Comparison of ENCODE assay signal across 8 mouse cellular contexts in genomic region chr8:87594272-87594671, GRCm38 (mm10). TPM values are rescaled to one million over a fixed set of nuclear protein-coding genes. Genes with fewer than 3 reads are reported as not detected.
DNase-seq lines count a peak whose midpoint lies in the region; ATAC-seq and TF ChIP-seq lines count a peak whose summit lies in the region.

No protein-coding gene starts in this region.

- DNase-seq in heart, adult 2 months = peak; percentile 45 to 68
- peak; percentile 87 to 88 for DNase-seq in cerebellum, postnatal 10 days
- DNase-seq in frontal cortex, postnatal 25 days (ENCODE audit: low spot score in 2 of 2) = peak; percentile 33 to 51
- peak; percentile 87 for DNase-seq in limb, embryonic 10.5 days (ENCODE audit: low spot score)

- no peak for TF ChIP-seq POLR2A in heart, adult 2 months (IDR thresholded peaks at IDR 0.05; ENCODE audit: insufficient read depth, low read depth, low read length)

- H3K27me3 ChIP-seq in heart, adult 2 months (ENCODE audit: control insufficient read depth, insufficient read depth, low read length) = no peaks in the 10 kb centered on the region
- H3K27me3 ChIP-seq in heart, embryonic 11.5 days (ENCODE audit: control insufficient read depth, insufficient read depth, low read length) = no peaks in the 10 kb centered on the region
- H3K27me3 ChIP-seq in intestine, postnatal 0 days (replicated peaks; ENCODE audit: control insufficient read depth, insufficient read depth, low read length) = no peaks in the 10 kb centered on the region
- no peaks in the 10 kb centered on the region for H3K27me3 ChIP-seq in limb, embryonic 10.5 days (ENCODE audit: low read depth, poor library complexity, severe bottlenecking)
- H3K27me3 ChIP-seq in midbrain, embryonic 16.5 days (ENCODE audit: control insufficient read depth, insufficient read depth, low read depth, low read length) = no peaks in the 10 kb centered on the region
- no peaks in the 10 kb centered on the region for H3K27me3 ChIP-seq in stomach, embryonic 16.5 days (ENCODE audit: control insufficient read depth, insufficient read depth, low read length)

- 0% methylated on average over 2 of the region's 2 CpGs for WGBS in heart, adult 2 months
- WGBS in heart, embryonic 11.5 days (ENCODE audit: insufficient replicate concordance) = 0% methylated on average over 2 of the region's 2 CpGs
- WGBS in intestine, postnatal 0 days = 0% methylated on average over 2 of the region's 2 CpGs
- 0% methylated on average over 2 of the region's 2 CpGs for WGBS in limb, embryonic 10.5 days
- WGBS in midbrain, embryonic 16.5 days = 0% methylated on average over 2 of the region's 2 CpGs
- 0% methylated on average over 2 of the region's 2 CpGs for WGBS in stomach, embryonic 16.5 days

- TF ChIP-seq CTCF in heart, adult 2 months (IDR thresholded peaks at IDR 0.05) = peak; percentile 85
- TF ChIP-seq CTCF in intestine, postnatal 0 days (IDR thresholded peaks at IDR 0.05; ENCODE audit: low read depth) = peak; percentile 92

- no peaks in the 10 kb centered on the region for H3K36me3 ChIP-seq in heart, adult 2 months (ENCODE audit: control insufficient read depth, insufficient read depth, low read length)
- H3K36me3 ChIP-seq in heart, embryonic 11.5 days (ENCODE audit: control insufficient read depth, insufficient read depth, low read length) = no peaks in the 10 kb centered on the region
- no peaks in the 10 kb centered on the region for H3K36me3 ChIP-seq in intestine, postnatal 0 days (ENCODE audit: control insufficient read depth, insufficient read depth)
- H3K36me3 ChIP-seq in limb, embryonic 10.5 days = no peaks in the 10 kb centered on the region
- no peaks in the 10 kb centered on the region for H3K36me3 ChIP-seq in midbrain, embryonic 16.5 days (ENCODE audit: control insufficient read depth, insufficient read depth, low read length)
- H3K36me3 ChIP-seq in stomach, embryonic 16.5 days (ENCODE audit: control insufficient read depth, insufficient read depth, low read length) = no peaks in the 10 kb centered on the region

- H3K27ac ChIP-seq in heart, adult 2 months = no peak overlapping the region
- no peak overlapping the region for H3K27ac ChIP-seq in heart, embryonic 11.5 days (ENCODE audit: low read depth, low read length)
- no peak overlapping the region for H3K27ac ChIP-seq in intestine, postnatal 0 days (ENCODE audit: low read depth, low read length)
- H3K27ac ChIP-seq in limb, embryonic 10.5 days = no peak overlapping the region
- H3K27ac ChIP-seq in midbrain, embryonic 16.5 days (ENCODE audit: low read length) = no peak overlapping the region
- H3K27ac ChIP-seq in stomach, embryonic 16.5 days (ENCODE audit: low read length) = no peak overlapping the region

- no peaks in the 10 kb centered on the region for H3K79me2 ChIP-seq in heart, adult 2 months (replicated peaks; ENCODE audit: control insufficient read depth, insufficient read depth, low read length)

- TF ChIP-seq EP300 in heart, adult 2 months (IDR thresholded peaks at IDR 0.05; ENCODE audit: insufficient read depth, low read depth, low read length) = 0 out of 2 replicates have a peak, but pooled peaks have one; percentile 28

- no peak overlapping the region for H3K9ac ChIP-seq in heart, adult 2 months (ENCODE audit: low read depth, low read length)
- no peak overlapping the region for H3K9ac ChIP-seq in heart, embryonic 11.5 days (ENCODE audit: low read depth, low read length)
- H3K9ac ChIP-seq in intestine, postnatal 0 days (ENCODE audit: low read depth, low read length) = no peak overlapping the region
- no peak overlapping the region for H3K9ac ChIP-seq in midbrain, embryonic 16.5 days (ENCODE audit: low read depth, low read length)
- no peak overlapping the region for H3K9ac ChIP-seq in stomach, embryonic 16.5 days (ENCODE audit: low read length)

- intact Hi-C loops in heart, adult 2 months (cut with DNase I) = loop anchor here (1.0 to 10.0 kb wide), 3 partner anchors 73 to 429 kb away; no protein-coding TSS in a partner anchor

- no peak overlapping the region for H3K4me3 ChIP-seq in heart, adult 2 months
- no peak overlapping the region for H3K4me3 ChIP-seq in heart, embryonic 11.5 days (ENCODE audit: low read depth, low read length)
- no peak overlapping the region for H3K4me3 ChIP-seq in intestine, postnatal 0 days (ENCODE audit: low read depth, low read length)
- no peak overlapping the region for H3K4me3 ChIP-seq in limb, embryonic 10.5 days
- no peak overlapping the region for H3K4me3 ChIP-seq in midbrain, embryonic 16.5 days (ENCODE audit: low read depth, low read length)
- no peak overlapping the region for H3K4me3 ChIP-seq in stomach, embryonic 16.5 days (replicated peaks; ENCODE audit: low read length)

- no peak for ATAC-seq in heart, embryonic 11.5 days (replicated peaks; ENCODE audit: insufficient number of reproducible peaks, low FRiP score, low TSS enrichment)
- no peak for ATAC-seq in intestine, postnatal 0 days
- ATAC-seq in midbrain, embryonic 16.5 days = peak; percentile 72
- 0 out of 2 replicates have a peak, but pooled peaks have one; percentile 50 for ATAC-seq in stomach, embryonic 16.5 days (ENCODE audit: insufficient read depth, low FRiP score)

- no peak overlapping the region for H3K4me2 ChIP-seq in heart, embryonic 11.5 days
- H3K4me2 ChIP-seq in intestine, postnatal 0 days (replicated peaks; ENCODE audit: low read depth) = no peak overlapping the region
- no peak overlapping the region for H3K4me2 ChIP-seq in midbrain, embryonic 16.5 days (ENCODE audit: low read length)
- no peak overlapping the region for H3K4me2 ChIP-seq in stomach, embryonic 16.5 days (ENCODE audit: low read depth, low read length)

- H3K4me1 ChIP-seq in heart, adult 2 months (ENCODE audit: control insufficient read depth, insufficient read depth, low read length) = no peaks in the 10 kb centered on the region
- H3K4me1 ChIP-seq in heart, embryonic 11.5 days (ENCODE audit: control insufficient read depth, insufficient read depth, low read length) = no peaks in the 10 kb centered on the region
- no peaks in the 10 kb centered on the region for H3K4me1 ChIP-seq in intestine, postnatal 0 days (replicated peaks; ENCODE audit: control insufficient read depth, insufficient read depth, low read length)
- H3K4me1 ChIP-seq in limb, embryonic 10.5 days = 0 out of 2 replicates have a peak, but pooled peaks cover 3% of the 10 kb centered on the region
- H3K4me1 ChIP-seq in midbrain, embryonic 16.5 days (ENCODE audit: control insufficient read depth, insufficient read depth, low read length) = no peaks in the 10 kb centered on the region; the same call in 1 of the 2 replicates
- H3K4me1 ChIP-seq in stomach, embryonic 16.5 days (ENCODE audit: control insufficient read depth, insufficient read depth, low read length) = no peaks in the 10 kb centered on the region

- H3K9me3 ChIP-seq in heart, embryonic 11.5 days (replicated peaks; ENCODE audit: control insufficient read depth, low read length) = no peaks in the 10 kb centered on the region
- H3K9me3 ChIP-seq in intestine, postnatal 0 days (ENCODE audit: control insufficient read depth) = no peaks in the 10 kb centered on the region
- no peaks in the 10 kb centered on the region for H3K9me3 ChIP-seq in limb, embryonic 10.5 days (replicated peaks)
- H3K9me3 ChIP-seq in midbrain, embryonic 16.5 days (replicated peaks; ENCODE audit: control insufficient read depth, low read length, poor library complexity, severe bottlenecking) = no peaks in the 10 kb centered on the region
- H3K9me3 ChIP-seq in stomach, embryonic 16.5 days (replicated peaks; ENCODE audit: control insufficient read depth, low read length) = no peaks in the 10 kb centered on the region

RNA-seq across cellular contexts. Expression of gene 4933402J07Rik, which starts 30.6 kb away (rescaled TPM):
- not detected for total RNA-seq in heart, adult 2 months (2021)
- 0.10 and 0.18 TPM in 2 replicates for polyA plus RNA-seq in heart, adult 2 months (2012; rRNA removed)
- not detected in 2 replicates for polyA plus RNA-seq in heart, embryonic 11.5 days (2014; fragmentation: Nextera tagmentation; extraction: Ambion mirVana)
- polyA plus RNA-seq in intestine, postnatal 0 days (2015; fragmentation: Nextera tagmentation; extraction: Ambion mirVana) = not detected in 2 replicates
- not detected in 2 replicates for polyA plus RNA-seq in limb, embryonic 10.5 days (2016; fragmentation: Nextera tagmentation; extraction: Ambion mirVana)
- not detected in 2 replicates for polyA plus RNA-seq in midbrain, embryonic 16.5 days (2015; fragmentation: Nextera tagmentation; extraction: Ambion mirVana)
- not detected in 2 replicates for polyA plus RNA-seq in stomach, embryonic 16.5 days (2015; fragmentation: Nextera tagmentation; extraction: Ambion mirVana)

Comparison
In these comparisons a context has a peak if more than half of its experiments do, and no peak if none do; other contexts are left out.
1. ATAC-seq: peak in midbrain, embryonic 16.5 days (single experiment) and stomach, embryonic 16.5 days (single experiment); none in heart, embryonic 11.5 days (single experiment) and intestine, postnatal 0 days (single experiment).
2. Peak in every context shown above with its lines, with median percentiles within 50 percentile points of each other: DNase-seq.